Mouse (Mus musculus) urinary bladder, adult 18-20 months (tissue): Measurements from ENCODE around the gene Actl9.

Experiments used
- DNase-seq, 2 experiments: peaks; one replicate each; pipeline ENCODE4 v3.0.0; 2022; ENCODE audit warnings: low spot score in 2 of 2, mixed read lengths in 2 of 2

Actl9 gene

GRCm38 (mm10) chr17:33432019-33432946, at the start of gene Actl9:
Gene Actl9 (plus strand): TSS chr17:33432896.
- DNase-seq: no peak

DNA sequence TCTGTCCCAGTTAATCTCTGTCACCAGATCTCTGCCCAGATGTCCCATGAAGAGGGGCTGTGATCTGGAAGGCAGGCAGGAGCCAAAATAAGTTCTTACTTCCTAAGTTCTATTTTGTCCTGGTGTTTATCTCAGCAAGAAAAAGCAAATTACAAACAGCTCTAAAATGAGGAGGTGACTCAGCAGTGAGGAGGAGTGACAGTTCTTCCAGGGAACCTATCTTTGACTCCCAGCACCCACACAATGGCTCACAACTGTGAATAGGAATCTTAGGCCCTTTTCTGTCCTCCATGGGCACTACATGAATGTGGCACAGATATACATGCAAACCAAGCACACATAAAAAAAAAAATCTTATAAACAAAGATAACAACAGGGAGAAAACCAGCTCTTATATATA, 47.0 kb upstream of the Actl9 start:
- DNase-seq: no peak

- no peak for DNase-seq
Measured at GRCm38 (mm10) chr17:33392271-33392670, 40.4 kb upstream of the Actl9 start.

GRCm38 (mm10) chr17:33394182-33395034, 38.3 kb upstream of the Actl9 start, which contains the start of gene Zfp101:
Gene Zfp101 (minus strand): TSS chr17:33394641.
- peak; percentile 76 to 84 for DNase-seq

- peak; percentile 42 to 58 for DNase-seq
Measured at GRCm38 (mm10) chr17:33439148-33439547, 6.5 kb downstream of the Actl9 start.

DNA sequence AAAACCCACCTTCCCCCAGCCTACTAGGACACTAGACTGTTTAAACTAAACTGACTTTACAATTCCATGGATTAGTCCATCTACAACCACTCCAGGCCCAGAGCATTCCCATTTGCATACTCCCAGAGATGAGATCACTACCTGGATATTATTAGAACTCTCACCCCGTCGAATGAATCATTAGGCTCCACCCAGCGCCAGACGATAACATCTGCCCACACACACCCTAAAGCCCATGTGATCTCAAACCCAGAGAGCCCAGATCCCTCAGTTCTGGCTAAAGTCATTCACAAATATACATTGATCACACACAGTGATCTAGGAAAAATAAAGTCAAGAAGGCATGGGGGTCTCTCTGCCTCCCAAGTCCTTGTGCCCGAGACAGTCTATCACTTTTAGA, 7.2 kb downstream of the Actl9 start:
- DNase-seq: peak; percentile 17 to 68

DNA sequence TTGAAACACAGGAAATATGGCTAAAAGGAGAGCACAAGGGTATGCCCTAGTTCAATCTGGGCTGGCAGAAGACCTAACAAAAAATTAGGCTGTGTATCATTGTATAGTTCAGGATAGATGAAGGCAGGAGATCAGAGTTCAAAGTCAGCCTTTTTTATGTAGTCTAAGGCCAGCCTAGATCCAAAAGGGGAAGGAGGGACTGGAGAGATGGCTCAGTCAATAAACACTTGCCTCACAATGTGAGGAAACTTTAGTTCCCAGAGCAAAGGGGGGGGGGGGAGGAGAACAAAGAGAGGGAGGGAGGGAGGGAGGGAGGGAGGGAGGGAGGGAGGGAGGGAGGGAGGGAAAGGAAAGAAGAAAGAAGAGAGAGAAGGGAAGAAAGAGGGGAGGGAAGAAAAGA, 8.5 kb downstream of the Actl9 start:
- no peak for DNase-seq

DNA sequence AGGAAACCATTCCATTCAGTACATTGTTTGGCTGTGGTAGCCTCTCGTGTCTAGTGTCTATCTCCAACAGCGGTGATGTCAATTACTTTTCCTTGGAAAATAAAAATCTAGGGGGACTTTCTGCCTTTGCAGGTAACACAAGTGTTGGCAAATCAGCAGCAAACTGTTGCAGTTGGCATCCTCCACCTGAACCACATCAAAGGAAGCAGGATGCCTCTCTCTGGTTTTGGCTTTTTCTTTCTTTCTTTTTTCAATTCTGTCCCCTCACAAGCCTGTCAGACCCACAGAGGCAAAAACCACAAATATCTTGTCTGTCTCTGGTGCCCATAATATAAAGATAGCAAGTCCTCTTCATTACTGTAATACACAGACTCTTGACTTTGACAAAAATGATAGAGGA, 23.9 kb downstream of the Actl9 start:
- no peak for DNase-seq

DNA sequence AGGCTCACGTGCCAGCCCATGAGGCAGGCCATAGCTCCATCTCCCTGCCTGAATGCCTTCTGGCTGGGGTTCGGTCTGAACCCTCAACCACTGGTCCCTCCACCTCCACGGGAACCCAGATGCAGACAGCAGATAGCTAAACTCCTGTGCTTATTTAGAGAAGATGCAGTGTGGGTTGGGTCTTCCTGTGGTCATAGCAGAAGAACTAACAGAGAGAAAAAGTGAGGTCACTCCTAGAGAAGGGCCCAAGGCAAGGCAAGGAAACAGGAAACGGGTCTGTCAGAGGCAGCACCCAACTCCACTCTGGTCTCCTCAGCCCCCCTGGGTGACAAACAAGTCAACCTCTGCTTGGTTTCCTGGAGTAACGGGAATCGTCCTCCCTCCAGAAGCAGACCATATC, 38.5 kb downstream of the Actl9 start:
- no peak for DNase-seq
